Mouse (Mus musculus): Measurements from ENCODE around the gene Ebp. TPM values are rescaled to one million over a fixed set of nuclear protein-coding genes. Genes with fewer than 3 reads are reported as not detected.

Ebp gene
- polyA plus RNA-seq, 1 experiment from 2014 or later, result 41.1 TPM

GRCm38 (mm10) chrX:8175504-8176385 lies 17.6 kb downstream of the Ebp start, which contains the start of gene Tbc1d25:
TSS of gene Tbc1d25 (minus strand) at chrX:8176181.
- Histone ChIP-seq H3K9ac (replicated peaks; ENCODE audit: low read depth, low read length) (peak within 1 kb of the TSS; percentile 38; the same call in 1 of the 2 replicates), H3K36me3 (ENCODE audit: control insufficient read depth, insufficient read depth, low read length) (no peaks in the 10 kb centered on the region; the same call in 1 of the 2 replicates), H3K27me3 (ENCODE audit: control insufficient read depth, insufficient read depth, low read length) (no peaks in the 10 kb centered on the region), H3K4me3 (ENCODE audit: low read depth, low read length) (peak within 1 kb of the TSS; percentile 48), H3K27ac (ENCODE audit: low read length) (no peak within 1 kb of the TSS; the same call in 1 of the 2 replicates), H3K4me2 (replicated peaks; ENCODE audit: low read depth, low read length) (peak within 1 kb of the TSS; percentile 48), H3K4me1 (ENCODE audit: control insufficient read depth, insufficient read depth, low read length) (0 out of 2 replicates have a peak, but pooled peaks cover 4% of the 10 kb centered on the region), H3K9me3 (ENCODE audit: control insufficient read depth, low read depth, low read length) (no peaks in the 10 kb centered on the region)
- peak; percentile 97 for ATAC-seq (ENCODE audit: insufficient number of reproducible peaks, insufficient read depth, low FRiP score, low read depth)
- WGBS, result 13% methylated on average over 55 of the region's 56 CpGs

GRCm38 (mm10) chrX:8175169-8175503 lies 18.2 kb downstream of the Ebp start:
- ATAC-seq (ENCODE audit: insufficient number of reproducible peaks, insufficient read depth, low FRiP score, low read depth), result no peak
- no peaks in the 10 kb centered on the region for H3K27me3 ChIP-seq (ENCODE audit: control insufficient read depth, insufficient read depth, low read length)
- H3K9me3 ChIP-seq (ENCODE audit: control insufficient read depth, low read depth, low read length), result no peaks in the 10 kb centered on the region
- H3K9ac ChIP-seq (replicated peaks; ENCODE audit: low read depth, low read length), result no peak overlapping the region; the same call in 1 of the 2 replicates
- 9% methylated on average over 4 of the region's 4 CpGs for WGBS
- peak overlapping the region; percentile 48 for H3K4me3 ChIP-seq (ENCODE audit: low read depth, low read length)
- H3K36me3 ChIP-seq (ENCODE audit: control insufficient read depth, insufficient read depth, low read length), result no peaks in the 10 kb centered on the region; the same call in 1 of the 2 replicates
- 0 out of 2 replicates have a peak, but pooled peaks cover 4% of the 10 kb centered on the region for H3K4me1 ChIP-seq (ENCODE audit: control insufficient read depth, insufficient read depth, low read length)
- peak overlapping the region; percentile 48 for H3K4me2 ChIP-seq (replicated peaks; ENCODE audit: low read depth, low read length)
- H3K27ac ChIP-seq (ENCODE audit: low read length), result no peak overlapping the region

- Histone ChIP-seq H3K4me2 (replicated peaks; ENCODE audit: low read depth, low read length) (no peak overlapping the region), H3K4me3 (ENCODE audit: low read depth, low read length) (no peak overlapping the region), H3K36me3 (ENCODE audit: control insufficient read depth, insufficient read depth, low read length) (no peaks in the 10 kb centered on the region; the same call in 1 of the 2 replicates), H3K9me3 (ENCODE audit: control insufficient read depth, low read depth, low read length) (no peaks in the 10 kb centered on the region), H3K9ac (replicated peaks; ENCODE audit: low read depth, low read length) (no peak overlapping the region), H3K27me3 (ENCODE audit: control insufficient read depth, insufficient read depth, low read length) (no peaks in the 10 kb centered on the region), H3K27ac (ENCODE audit: low read length) (no peak overlapping the region), H3K4me1 (ENCODE audit: control insufficient read depth, insufficient read depth, low read length) (no peaks in the 10 kb centered on the region)
- WGBS, result 87% methylated on average over 10 of the region's 10 CpGs
- ATAC-seq (ENCODE audit: insufficient number of reproducible peaks, insufficient read depth, low FRiP score, low read depth), result no peak
Measured at GRCm38 (mm10) chrX:8167716-8168647, 25.3 kb downstream of the Ebp start.

GRCm38 (mm10) chrX:8164471-8164870 lies 28.8 kb downstream of the Ebp start:
- Histone ChIP-seq H3K27ac (ENCODE audit: low read length) (no peak overlapping the region), H3K27me3 (ENCODE audit: control insufficient read depth, insufficient read depth, low read length) (no peaks in the 10 kb centered on the region), H3K9me3 (ENCODE audit: control insufficient read depth, low read depth, low read length) (no peaks in the 10 kb centered on the region), H3K4me2 (replicated peaks; ENCODE audit: low read depth, low read length) (no peak overlapping the region), H3K9ac (replicated peaks; ENCODE audit: low read depth, low read length) (no peak overlapping the region), H3K4me1 (ENCODE audit: control insufficient read depth, insufficient read depth, low read length) (no peaks in the 10 kb centered on the region), H3K36me3 (ENCODE audit: control insufficient read depth, insufficient read depth, low read length) (no peaks in the 10 kb centered on the region), H3K4me3 (ENCODE audit: low read depth, low read length) (no peak overlapping the region)
- ATAC-seq (ENCODE audit: insufficient number of reproducible peaks, insufficient read depth, low FRiP score, low read depth), result no peak
- WGBS, result 88% methylated on average over 4 of the region's 4 CpGs

- H3K27me3 ChIP-seq (ENCODE audit: control insufficient read depth, insufficient read depth, low read length), result no peaks in the 10 kb centered on the region
- 76% methylated on average over 5 of the region's 5 CpGs for WGBS
- no peaks in the 10 kb centered on the region for H3K4me1 ChIP-seq (ENCODE audit: control insufficient read depth, insufficient read depth, low read length)
- H3K4me3 ChIP-seq (ENCODE audit: low read depth, low read length), result no peak overlapping the region
- no peak overlapping the region for H3K9ac ChIP-seq (replicated peaks; ENCODE audit: low read depth, low read length)
- no peak for ATAC-seq (ENCODE audit: insufficient number of reproducible peaks, insufficient read depth, low FRiP score, low read depth)
- no peaks in the 10 kb centered on the region for H3K9me3 ChIP-seq (ENCODE audit: control insufficient read depth, low read depth, low read length)
- H3K4me2 ChIP-seq (replicated peaks; ENCODE audit: low read depth, low read length), result no peak overlapping the region
- H3K36me3 ChIP-seq (ENCODE audit: control insufficient read depth, insufficient read depth, low read length), result no peaks in the 10 kb centered on the region
- no peak overlapping the region for H3K27ac ChIP-seq (ENCODE audit: low read length)
Measured at GRCm38 (mm10) chrX:8163076-8163475, 30.2 kb downstream of the Ebp start.

GRCm38 (mm10) chrX:8145153-8145991 lies 47.9 kb downstream of the Ebp start, which contains the start of gene Rbm3:
TSS of gene Rbm3 (minus strand) at chrX:8145880.
- Histone ChIP-seq H3K4me3 (ENCODE audit: low read depth, low read length) (peak within 1 kb of the TSS; percentile 58), H3K27ac (ENCODE audit: low read length) (peak within 1 kb of the TSS; percentile 98), H3K9me3 (ENCODE audit: control insufficient read depth, low read depth, low read length) (no peaks in the 10 kb centered on the region), H3K4me1 (ENCODE audit: control insufficient read depth, insufficient read depth, low read length) (peaks cover 4% of the 10 kb centered on the region; the same call in 1 of the 2 replicates), H3K27me3 (ENCODE audit: control insufficient read depth, insufficient read depth, low read length) (no peaks in the 10 kb centered on the region), H3K4me2 (replicated peaks; ENCODE audit: low read depth, low read length) (peak within 1 kb of the TSS; percentile 59), H3K9ac (replicated peaks; ENCODE audit: low read depth, low read length) (peak within 1 kb of the TSS; percentile 71), H3K36me3 (ENCODE audit: control insufficient read depth, insufficient read depth, low read length) (peaks cover 11% of the 10 kb centered on the region)
- ATAC-seq (ENCODE audit: insufficient number of reproducible peaks, insufficient read depth, low FRiP score, low read depth), result peak; percentile 95
- 19% methylated on average over 64 of the region's 65 CpGs for WGBS

GRCm38 (mm10) chrX:8143750-8144149 lies 49.6 kb downstream of the Ebp start:
- no peak for ATAC-seq (ENCODE audit: insufficient number of reproducible peaks, insufficient read depth, low FRiP score, low read depth)
- Histone ChIP-seq H3K9ac (replicated peaks; ENCODE audit: low read depth, low read length) (peak overlapping the region; percentile 71; the same call in 1 of the 2 replicates), H3K36me3 (ENCODE audit: control insufficient read depth, insufficient read depth, low read length) (peaks cover 11% of the 10 kb centered on the region), H3K27ac (ENCODE audit: low read length) (no peak overlapping the region), H3K4me3 (ENCODE audit: low read depth, low read length) (peak overlapping the region; percentile 58), H3K4me2 (replicated peaks; ENCODE audit: low read depth, low read length) (peak overlapping the region; percentile 59), H3K27me3 (ENCODE audit: control insufficient read depth, insufficient read depth, low read length) (no peaks in the 10 kb centered on the region), H3K9me3 (ENCODE audit: control insufficient read depth, low read depth, low read length) (no peaks in the 10 kb centered on the region), H3K4me1 (ENCODE audit: control insufficient read depth, insufficient read depth, low read length) (peaks cover 4% of the 10 kb centered on the region; the same call in 1 of the 2 replicates)
- WGBS, result 78% methylated on average over 7 of the region's 7 CpGs

Data from stomach, embryonic 14.5 days (tissue).